Mouse (Mus musculus) stomach, embryonic 14.5 days (tissue): ENCODE results near the gene Tdo2. TPM values are rescaled to one million over a fixed set of nuclear protein-coding genes. Genes with fewer than 3 reads are reported as not detected.

Experiments
- ATAC-seq: fragments of 200-750 bp; cut with Nextera tagmentation; 2 replicates; pipeline ENCODE4 v1.8.0; 2017; ENCODE audit warnings: low read depth, moderate TSS enrichment; ENCODE audit not compliant: insufficient number of reproducible peaks, insufficient read depth, low FRiP score
- H3K27ac ChIP-seq: fragments of 300-500 bp; sonication (generic); 2 replicates; pipeline ENCODE4 v1.5.1; 2014; ENCODE audit warnings: mild to moderate bottlenecking, low read length, moderate library complexity, mixed read lengths
- H3K27me3 ChIP-seq: fragments of 300-500 bp; sonication (generic); 2 replicates; pipeline ENCODE4 v1.6.1; 2014; ENCODE audit warnings: low read length, control low read depth, mixed read lengths; ENCODE audit not compliant: control insufficient read depth, insufficient read depth
- H3K36me3 ChIP-seq: fragments of 300-500 bp; sonication (generic); 2 replicates; pipeline ENCODE4 v1.6.1; 2014; ENCODE audit warnings: mild to moderate bottlenecking, control low read depth, low read length, moderate library complexity, mixed read lengths; ENCODE audit not compliant: control insufficient read depth, insufficient read depth
- H3K4me1 ChIP-seq: fragments of 300-500 bp; sonication (generic); 2 replicates; pipeline ENCODE4 v1.6.1; 2014; ENCODE audit warnings: low read length, control low read depth, mixed read lengths; ENCODE audit not compliant: control insufficient read depth, insufficient read depth
- H3K4me2 ChIP-seq: fragments of 300-500 bp; sonication (generic); replicated peaks from 2 replicates; pipeline ENCODE4 v1.6.1; 2014; ENCODE audit warnings: low read depth, low read length, control low read depth
- H3K4me3 ChIP-seq: fragments of 300-500 bp; sonication (generic); 2 replicates; pipeline ENCODE4 v1.5.1; 2014; ENCODE audit warnings: low read depth, low read length, control low read depth
- H3K9ac ChIP-seq: fragments of 300-500 bp; sonication (generic); replicated peaks from 2 replicates; pipeline ENCODE4 v1.6.1; 2014; ENCODE audit warnings: low read depth, mild to moderate bottlenecking, control low read depth, low read length, moderate library complexity, mixed read lengths
- H3K9me3 ChIP-seq: fragments of 300-500 bp; sonication (generic); 2 replicates; pipeline ENCODE4 v1.6.1; 2016; ENCODE audit warnings: low read depth, low read length, control low read depth; ENCODE audit not compliant: control insufficient read depth
- WGBS: fragments of 180-500 bp; shearing (Covaris S2); extraction: QIAGEN DNeasy Blood & Tissue Kit; methylation state at CpG from one replicate; pipeline ENCODE4 v1.1.7; 2014; 5-methylcytosine and 5-hydroxymethylcytosine counted together
- polyA plus RNA-seq: library from polyadenylated mRNA; unstranded; fragments of >200 nt; fragmentation: Nextera tagmentation; extraction: Ambion mirVana; gene quantifications from 2 replicates; pipeline ENCODE4 v1.2.1, GENCODE M21; 2014

Gene Tdo2
- polyA plus RNA-seq, 1 experiment from 2014 or later: 1.0 TPM

- Histone ChIP-seq H3K36me3 (no peaks in the 10 kb centered on the region), H3K4me2 (no peak overlapping the region), H3K27ac (no peak overlapping the region), H3K9ac (no peak overlapping the region), H3K9me3 (no peaks in the 10 kb centered on the region), H3K4me3 (no peak overlapping the region), H3K4me1 (no peaks in the 10 kb centered on the region), H3K27me3 (no peaks in the 10 kb centered on the region)
- ATAC-seq: no peak
- 77% methylated on average over 8 of the region's 8 CpGs for WGBS
Observed at GRCm38 (mm10) chr3:81918215-81918614, 57.8 kb downstream of the Tdo2 start.

DNA sequence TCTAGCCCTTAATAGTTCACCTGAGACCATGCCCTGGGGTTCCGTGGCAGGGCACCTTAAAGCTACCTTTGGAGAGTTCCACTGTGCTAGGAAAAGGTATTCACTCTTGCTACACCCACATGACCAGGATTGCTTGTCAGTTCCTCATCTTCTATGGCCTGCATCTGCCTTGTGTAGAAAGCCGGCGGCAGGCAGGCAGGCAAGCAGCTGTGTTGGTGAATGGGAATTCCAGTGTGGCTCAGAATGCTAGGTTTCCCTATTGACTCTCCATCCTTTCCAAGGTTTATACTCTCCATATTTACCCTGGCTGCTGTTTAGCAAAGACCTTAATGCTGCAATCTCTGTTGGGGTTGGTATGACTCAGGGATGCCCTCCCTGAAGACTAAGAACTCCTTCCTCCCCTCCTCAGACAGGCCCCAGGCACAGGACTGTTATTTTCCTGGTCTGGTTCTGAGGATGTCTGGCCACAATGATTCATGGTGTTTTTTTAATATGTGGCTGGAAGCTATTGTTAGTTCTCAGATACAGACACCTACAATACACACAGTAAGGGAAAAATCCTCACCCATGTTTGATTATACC is 58.6 kb downstream of the Tdo2 start:
- H3K36me3 ChIP-seq: no peaks in the 10 kb centered on the region
- WGBS: 84% methylated on average over 3 of the region's 3 CpGs
- H3K27me3 ChIP-seq: no peaks in the 10 kb centered on the region
- no peaks in the 10 kb centered on the region for H3K9me3 ChIP-seq
- no peak overlapping the region for H3K27ac ChIP-seq
- no peaks in the 10 kb centered on the region for H3K4me1 ChIP-seq
- no peak overlapping the region for H3K9ac ChIP-seq
- H3K4me3 ChIP-seq: no peak overlapping the region
- no peak overlapping the region for H3K4me2 ChIP-seq
- no peak for ATAC-seq

DNA sequence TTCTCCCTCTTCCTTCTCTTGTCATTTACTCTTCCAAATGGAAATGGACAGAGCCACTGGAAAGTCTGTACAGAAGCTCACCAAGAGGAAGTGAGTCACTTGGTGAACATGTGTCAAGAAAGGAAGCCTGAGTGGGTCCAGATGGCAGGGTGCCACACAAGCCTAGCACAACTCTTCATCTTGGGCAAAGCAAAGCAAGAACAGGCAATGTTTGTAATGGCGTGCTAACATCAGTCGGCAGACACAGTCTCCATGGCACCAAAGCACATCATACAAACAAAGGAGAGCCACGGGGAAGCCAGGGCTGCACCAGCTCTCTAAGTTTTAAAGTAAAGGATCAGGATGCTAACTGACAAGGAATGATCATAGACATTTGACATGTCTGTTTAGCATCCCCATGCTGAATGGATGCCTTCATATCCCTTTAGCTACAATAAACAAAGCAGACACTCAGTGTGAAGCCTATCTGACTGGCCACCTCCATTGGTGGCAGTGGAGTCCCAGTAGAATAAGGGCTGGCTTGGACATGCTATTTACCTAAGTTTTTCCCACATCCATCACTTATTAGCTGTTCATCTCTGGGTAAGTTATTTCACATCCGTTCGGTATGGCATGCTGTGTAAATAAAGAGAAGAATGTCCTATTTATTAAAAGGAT is 59.8 kb downstream of the Tdo2 start:
- Histone ChIP-seq H3K36me3 (no peaks in the 10 kb centered on the region), H3K9me3 (no peaks in the 10 kb centered on the region), H3K9ac (no peak overlapping the region), H3K4me3 (no peak overlapping the region), H3K27ac (no peak overlapping the region), H3K27me3 (no peaks in the 10 kb centered on the region), H3K4me1 (no peaks in the 10 kb centered on the region), H3K4me2 (no peak overlapping the region)
- 51% methylated on average over 5 of the region's 5 CpGs for WGBS
- no peak for ATAC-seq

DNA sequence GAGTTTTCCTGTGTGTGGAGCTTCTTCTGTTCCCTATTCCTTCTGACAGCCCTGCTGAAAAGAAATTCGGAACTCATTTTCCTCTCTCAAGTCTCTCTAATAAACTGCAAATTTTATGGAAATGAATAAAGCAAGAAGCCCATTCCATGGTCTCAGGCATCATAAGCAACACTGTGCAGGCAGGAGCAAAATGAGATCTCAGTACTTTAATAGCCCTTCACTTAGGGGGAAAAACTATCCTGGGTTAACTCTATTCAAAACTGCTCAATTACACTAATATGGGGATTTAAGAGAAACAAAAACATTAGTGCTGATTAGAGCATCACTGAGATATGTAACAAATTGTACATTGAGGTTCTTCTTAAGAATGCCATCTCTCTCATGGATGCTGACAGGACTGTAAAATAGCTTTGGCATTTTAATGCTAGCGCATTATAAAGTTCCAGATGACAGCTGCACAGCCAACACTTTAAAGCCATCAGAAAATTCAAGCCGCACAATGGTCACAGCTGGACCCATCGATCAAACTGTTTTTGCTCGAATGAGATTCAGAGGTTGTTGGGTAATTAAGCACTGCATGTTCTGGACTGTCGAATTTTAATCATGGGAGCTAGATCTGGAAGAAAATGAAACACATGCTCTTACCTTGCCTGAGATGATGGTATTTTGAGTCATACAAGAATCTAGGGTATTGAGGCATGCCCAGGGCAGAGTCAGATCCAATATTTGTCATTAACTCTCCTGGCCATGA is 65.5 kb downstream of the Tdo2 start:
- Histone ChIP-seq H3K27ac (no peak overlapping the region), H3K4me3 (no peak overlapping the region), H3K9ac (no peak overlapping the region), H3K36me3 (no peaks in the 10 kb centered on the region), H3K27me3 (no peaks in the 10 kb centered on the region), H3K9me3 (no peaks in the 10 kb centered on the region), H3K4me2 (no peak overlapping the region), H3K4me1 (no peaks in the 10 kb centered on the region)
- ATAC-seq: no peak
- WGBS: 70% methylated on average over 6 of the region's 6 CpGs

Other genes starting within 250 kb of the Tdo2 start
- gene Ctso, start 43.6 kb downstream of the Tdo2 start, polyA plus RNA-seq: 19.6 and 20.9 TPM in 2 replicates
- not detected in 2 replicates for gene Asic5, start 6.1 kb upstream of the Tdo2 start, polyA plus RNA-seq
- 64.6 and 69.3 TPM in 2 replicates for gene Gucy1b1, start 98.5 kb upstream of the Tdo2 start, polyA plus RNA-seq
- 80.3 and 84.0 TPM in 2 replicates for gene Gucy1a1, start 169.6 kb upstream of the Tdo2 start, polyA plus RNA-seq